Mouse (Mus musculus): Measurements from ENCODE around the gene Palm3. TPM values are rescaled to one million over a fixed set of nuclear protein-coding genes. Genes with fewer than 3 reads are reported as not detected.
"Not testable (repeated sequence)": the region's sequence is repeated elsewhere in the genome, so short reads cannot be mapped to it uniquely, and the experiment has no call there.

The Palm3 gene
- polyA plus RNA-seq, 1 experiment from 2014 or later, result 3.5 TPM

DNA sequence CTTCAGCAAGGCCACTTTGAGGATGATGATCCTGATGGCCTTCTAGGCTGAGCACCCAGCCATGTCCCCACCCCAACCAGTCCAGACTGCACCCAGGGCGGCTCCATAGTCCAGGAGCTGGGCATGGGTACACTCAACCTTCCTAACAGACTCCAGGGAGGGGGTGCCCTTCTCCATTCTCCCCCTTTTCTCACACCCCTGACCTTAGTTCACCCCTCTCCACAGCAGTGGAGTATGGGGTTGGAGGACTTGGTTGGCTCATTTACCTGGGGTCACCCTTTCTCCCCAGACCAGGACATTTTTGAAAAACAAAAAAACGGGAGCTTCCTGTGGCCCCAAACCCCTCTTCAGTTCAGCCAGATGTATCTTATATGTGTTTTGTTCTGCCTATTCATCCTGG, 21.4 kb upstream of the Palm3 start:
- Histone ChIP-seq H3K27me3 (ENCODE audit: control insufficient read depth, insufficient read depth, low read length) (peaks cover 27% of the 10 kb centered on the region), H3K4me2 (replicated peaks; ENCODE audit: low read depth, low read length) (no peak overlapping the region)

GRCm38 (mm10) chr8:84001281-84002000, 19.8 kb upstream of the Palm3 start, which contains the start of gene 1700067K01Rik:
Gene 1700067K01Rik (plus strand): TSS chr8:84001502.
- peak; percentile 33 for DNase-seq (ENCODE audit: low spot score)
- 18% methylated on average over 61 of the region's 61 CpGs for WGBS
- peaks cover 18% of the 10 kb centered on the region for H3K4me1 ChIP-seq (replicated peaks; ENCODE audit: control insufficient read depth, insufficient read depth, low read length)

More for the DNA sequence above, 21.4 kb upstream of the Palm3 start:
- no peaks in the 10 kb centered on the region for H3K9me3 ChIP-seq (ENCODE audit: control insufficient read depth, low read length)
- H3K9ac ChIP-seq (ENCODE audit: low read depth, low read length), result 0 out of 2 replicates have a peak overlapping the region, but pooled peaks have one; percentile 27
- no peak overlapping the region for H3K4me3 ChIP-seq (ENCODE audit: low read depth, low read length)
- peaks cover 18% of the 10 kb centered on the region for H3K4me1 ChIP-seq (replicated peaks; ENCODE audit: control insufficient read depth, insufficient read depth, low read length)
- H3K36me3 ChIP-seq (ENCODE audit: control insufficient read depth, insufficient read depth, low read length), result peaks cover 5% of the 10 kb centered on the region; the same call in 1 of the 2 replicates
- no peak overlapping the region for H3K27ac ChIP-seq (ENCODE audit: low read depth, low read length)
- WGBS, result 82% methylated on average over 2 of the region's 2 CpGs
- no peak for ATAC-seq (ENCODE audit: low FRiP score)
- no peak for DNase-seq (ENCODE audit: low spot score)

DNA sequence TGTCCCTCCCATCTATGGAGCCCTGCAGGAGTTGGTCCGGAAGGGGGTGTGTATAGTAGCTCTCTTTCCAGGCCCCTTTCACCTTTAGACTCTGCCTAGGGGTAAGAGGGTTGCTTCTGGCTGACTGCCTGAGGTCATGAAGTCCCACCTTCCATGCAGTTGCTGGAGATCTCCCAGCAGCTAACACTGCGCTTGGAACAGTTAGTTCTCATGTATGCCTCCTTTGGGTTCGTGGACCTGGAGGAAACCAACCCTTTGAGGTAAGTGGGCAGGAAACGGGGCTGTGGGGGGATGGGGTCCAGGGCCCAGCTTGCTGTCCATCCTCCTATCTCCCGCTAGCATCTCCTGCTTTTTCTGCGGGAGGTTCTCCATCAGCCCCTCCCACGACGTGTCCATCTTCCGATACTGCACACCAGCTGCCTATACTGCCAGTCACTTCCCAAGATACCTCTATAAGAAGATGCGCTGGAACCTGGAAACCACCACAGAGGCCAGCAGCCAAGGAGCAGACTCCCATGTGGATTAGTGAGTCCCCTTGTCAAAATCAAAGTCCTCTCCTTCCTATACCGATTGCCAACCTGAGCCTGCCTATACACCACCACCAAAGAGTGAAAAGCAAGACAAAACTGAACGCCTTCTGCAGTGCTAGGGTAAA, 18.2 kb upstream of the Palm3 start:
- peaks cover 27% of the 10 kb centered on the region for H3K27me3 ChIP-seq (ENCODE audit: control insufficient read depth, insufficient read depth, low read length)
- 59% methylated on average over 12 of the region's 12 CpGs for WGBS
- H3K9ac ChIP-seq (ENCODE audit: low read depth, low read length), result no peak overlapping the region
- peaks cover 5% of the 10 kb centered on the region; the same call in 1 of the 2 replicates for H3K36me3 ChIP-seq (ENCODE audit: control insufficient read depth, insufficient read depth, low read length)
- H3K4me3 ChIP-seq (ENCODE audit: low read depth, low read length), result no peak overlapping the region
- no peak overlapping the region for H3K27ac ChIP-seq (ENCODE audit: low read depth, low read length)
- peaks cover 18% of the 10 kb centered on the region for H3K4me1 ChIP-seq (replicated peaks; ENCODE audit: control insufficient read depth, insufficient read depth, low read length)
- H3K4me2 ChIP-seq (replicated peaks; ENCODE audit: low read depth, low read length), result no peak overlapping the region
- ATAC-seq (ENCODE audit: low FRiP score) (no peak), DNase-seq (ENCODE audit: low spot score) (no peak)
- no peaks in the 10 kb centered on the region for H3K9me3 ChIP-seq (ENCODE audit: control insufficient read depth, low read length)

More at GRCm38 (mm10) chr8:84001281-84002000, 19.8 kb upstream of the Palm3 start, which contains the start of gene 1700067K01Rik:
- Histone ChIP-seq H3K9ac (ENCODE audit: low read depth, low read length) (0 out of 2 replicates have a peak within 1 kb of the TSS, but pooled peaks have one; percentile 23), H3K27me3 (ENCODE audit: control insufficient read depth, insufficient read depth, low read length) (peaks cover 27% of the 10 kb centered on the region), H3K27ac (ENCODE audit: low read depth, low read length) (no peak within 1 kb of the TSS), H3K9me3 (ENCODE audit: control insufficient read depth, low read length) (no peaks in the 10 kb centered on the region), H3K36me3 (ENCODE audit: control insufficient read depth, insufficient read depth, low read length) (peaks cover 5% of the 10 kb centered on the region; the same call in 1 of the 2 replicates), H3K4me3 (ENCODE audit: low read depth, low read length) (peak within 1 kb of the TSS; percentile 4), H3K4me2 (replicated peaks; ENCODE audit: low read depth, low read length) (peak within 1 kb of the TSS; percentile 14)
- no peak for ATAC-seq (ENCODE audit: low FRiP score)

DNA sequence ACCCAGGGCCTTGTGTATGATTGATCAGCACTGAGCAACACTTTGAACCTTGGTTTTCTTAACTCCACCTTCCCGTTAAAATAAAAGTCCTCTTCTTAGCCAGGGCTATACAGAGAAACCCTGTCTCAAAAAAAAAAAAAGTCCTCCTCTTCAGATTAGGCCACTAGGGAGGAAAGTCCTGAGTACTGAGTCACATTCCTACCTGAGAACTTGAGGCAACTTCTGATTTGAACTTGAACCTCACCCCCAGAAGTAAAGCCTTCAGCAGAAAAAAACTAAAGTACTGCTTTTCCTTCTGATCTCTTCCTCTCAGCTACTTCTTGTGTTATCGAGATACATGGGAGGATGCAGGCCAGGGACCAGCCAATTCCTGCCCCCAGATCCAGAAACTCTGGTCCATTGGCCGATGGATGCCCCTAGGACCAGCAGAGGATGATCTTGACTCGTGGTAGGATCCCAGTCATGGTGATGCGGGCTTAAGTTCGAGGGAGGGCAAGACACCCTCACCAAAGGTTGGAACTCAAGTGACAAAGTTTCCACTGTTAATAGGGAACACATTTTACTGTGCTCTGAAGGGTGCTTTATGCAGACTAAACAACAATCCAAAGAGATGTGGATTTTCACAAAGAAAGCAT, 17.5 kb upstream of the Palm3 start:
- H3K4me2 ChIP-seq (replicated peaks; ENCODE audit: low read depth, low read length), result peak overlapping the region; percentile 84; the same call in 1 of the 2 replicates
- H3K9me3 ChIP-seq (ENCODE audit: control insufficient read depth, low read length), result no peaks in the 10 kb centered on the region
- peaks cover 27% of the 10 kb centered on the region for H3K27me3 ChIP-seq (ENCODE audit: control insufficient read depth, insufficient read depth, low read length)
- H3K4me1 ChIP-seq (replicated peaks; ENCODE audit: control insufficient read depth, insufficient read depth, low read length), result peaks cover 17% of the 10 kb centered on the region
- 76% methylated on average over 6 of the region's 6 CpGs for WGBS
- H3K36me3 ChIP-seq (ENCODE audit: control insufficient read depth, insufficient read depth, low read length), result peaks cover 5% of the 10 kb centered on the region; the same call in 1 of the 2 replicates
- H3K4me3 ChIP-seq (ENCODE audit: low read depth, low read length), result no peak overlapping the region
- DNase-seq (ENCODE audit: low spot score) (no peak), ATAC-seq (ENCODE audit: low FRiP score) (no peak)
- H3K9ac ChIP-seq (ENCODE audit: low read depth, low read length), result no peak overlapping the region
- no peak overlapping the region for H3K27ac ChIP-seq (ENCODE audit: low read depth, low read length)

- H3K4me3 ChIP-seq (ENCODE audit: low read depth, low read length), result peak overlapping the region; percentile 51
- peaks cover 24% of the 10 kb centered on the region for H3K27me3 ChIP-seq (ENCODE audit: control insufficient read depth, insufficient read depth, low read length)
- peak overlapping the region; percentile 65 for H3K9ac ChIP-seq (ENCODE audit: low read depth, low read length)
- peak overlapping the region; percentile 84 for H3K4me2 ChIP-seq (replicated peaks; ENCODE audit: low read depth, low read length)
- under 1% methylated on average over 29 of the region's 30 CpGs for WGBS
- no peaks in the 10 kb centered on the region for H3K9me3 ChIP-seq (ENCODE audit: control insufficient read depth, low read length)
- DNase-seq (ENCODE audit: low spot score) (peak; percentile 94), ATAC-seq (ENCODE audit: low FRiP score) (peak; percentile 82)
- peaks cover 9% of the 10 kb centered on the region for H3K4me1 ChIP-seq (replicated peaks; ENCODE audit: control insufficient read depth, insufficient read depth, low read length)
- peaks cover under 1% of the 10 kb centered on the region; the same call in 1 of the 2 replicates for H3K36me3 ChIP-seq (ENCODE audit: control insufficient read depth, insufficient read depth, low read length)
- H3K27ac ChIP-seq (ENCODE audit: low read depth, low read length), result 0 out of 2 replicates have a peak overlapping the region, but pooled peaks have one; percentile 9
Observed at GRCm38 (mm10) chr8:84004533-84005201, 16.6 kb upstream of the Palm3 start.

DNA sequence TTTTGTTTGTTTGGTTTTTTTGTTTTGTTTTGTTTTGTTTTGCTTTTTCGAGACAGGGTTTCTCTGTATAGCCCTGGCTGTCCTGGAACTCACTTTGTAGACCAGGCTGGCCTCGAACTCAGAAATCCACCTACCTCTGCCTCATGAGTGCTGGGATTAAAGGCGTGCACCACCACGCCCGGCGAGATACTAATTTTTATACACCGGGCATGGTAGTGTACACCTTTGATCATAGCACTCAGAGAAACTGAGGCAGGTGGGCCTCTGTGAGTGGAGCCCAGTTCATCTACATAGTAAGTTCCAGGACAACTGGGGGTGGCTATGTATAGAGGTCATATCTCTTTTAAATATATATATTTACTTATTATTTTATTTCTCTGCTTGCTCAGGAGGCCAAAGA, 15.8 kb upstream of the Palm3 start:
- Histone ChIP-seq H3K4me1 (replicated peaks; ENCODE audit: control insufficient read depth, insufficient read depth, low read length) (peaks cover 11% of the 10 kb centered on the region), H3K27me3 (ENCODE audit: control insufficient read depth, insufficient read depth, low read length) (peaks cover 28% of the 10 kb centered on the region)
- ATAC-seq (ENCODE audit: low FRiP score); H3K27ac ChIP-seq (ENCODE audit: low read depth, low read length); H3K36me3 ChIP-seq (ENCODE audit: control insufficient read depth, insufficient read depth, low read length); H3K4me2 ChIP-seq (replicated peaks; ENCODE audit: low read depth, low read length); DNase-seq (ENCODE audit: low spot score); H3K9ac ChIP-seq (ENCODE audit: low read depth, low read length); H3K4me3 ChIP-seq (ENCODE audit: low read depth, low read length); H3K9me3 ChIP-seq (ENCODE audit: control insufficient read depth, low read length): not testable (repeated sequence)
- WGBS, result 93% methylated on average over 7 of the region's 7 CpGs

- Histone ChIP-seq H3K27me3 (ENCODE audit: control insufficient read depth, insufficient read depth, low read length) (peaks cover 34% of the 10 kb centered on the region), H3K9ac (ENCODE audit: low read depth, low read length) (no peak overlapping the region), H3K36me3 (ENCODE audit: control insufficient read depth, insufficient read depth, low read length) (no peaks in the 10 kb centered on the region), H3K27ac (ENCODE audit: low read depth, low read length) (no peak overlapping the region), H3K4me2 (replicated peaks; ENCODE audit: low read depth, low read length) (no peak overlapping the region), H3K9me3 (ENCODE audit: control insufficient read depth, low read length) (no peaks in the 10 kb centered on the region), H3K4me1 (replicated peaks; ENCODE audit: control insufficient read depth, insufficient read depth, low read length) (peaks cover 17% of the 10 kb centered on the region), H3K4me3 (ENCODE audit: low read depth, low read length) (no peak overlapping the region)
- no peak for ATAC-seq (ENCODE audit: low FRiP score)
- peak; percentile 43 for DNase-seq (ENCODE audit: low spot score)
- 33% methylated on average over 7 of the region's 7 CpGs for WGBS
Observed at GRCm38 (mm10) chr8:84008362-84008761, 12.9 kb upstream of the Palm3 start.

DNA sequence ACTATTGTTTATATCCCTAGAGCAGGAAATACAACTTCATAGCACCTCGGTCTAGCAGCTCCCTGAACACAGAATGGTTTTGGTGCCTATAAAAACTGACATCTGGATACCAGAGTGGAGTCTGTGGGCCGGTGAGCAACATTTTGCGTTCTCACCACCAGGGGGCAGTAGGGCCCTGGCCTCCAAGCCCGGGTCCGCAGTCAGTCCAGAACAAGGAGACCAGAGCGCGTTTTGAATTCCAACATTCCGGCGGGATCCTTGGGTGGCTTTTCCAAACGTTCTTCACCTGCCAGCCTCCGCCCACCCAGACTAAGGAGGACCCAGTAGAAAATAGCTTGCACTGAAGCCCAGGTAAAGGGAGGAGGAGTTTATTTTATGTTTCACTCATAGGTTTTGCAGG, 11.4 kb upstream of the Palm3 start:
- Histone ChIP-seq H3K4me2 (replicated peaks; ENCODE audit: low read depth, low read length) (no peak overlapping the region), H3K4me3 (ENCODE audit: low read depth, low read length) (no peak overlapping the region), H3K36me3 (ENCODE audit: control insufficient read depth, insufficient read depth, low read length) (no peaks in the 10 kb centered on the region), H3K27ac (ENCODE audit: low read depth, low read length) (no peak overlapping the region), H3K9me3 (ENCODE audit: control insufficient read depth, low read length) (no peaks in the 10 kb centered on the region), H3K4me1 (replicated peaks; ENCODE audit: control insufficient read depth, insufficient read depth, low read length) (peaks cover 13% of the 10 kb centered on the region), H3K27me3 (ENCODE audit: control insufficient read depth, insufficient read depth, low read length) (peaks cover 39% of the 10 kb centered on the region), H3K9ac (ENCODE audit: low read depth, low read length) (no peak overlapping the region)
- 2% methylated on average over 11 of the region's 11 CpGs for WGBS
- peak; percentile 94 for DNase-seq (ENCODE audit: low spot score)
- no peak for ATAC-seq (ENCODE audit: low FRiP score)
